Mouse (Mus musculus) right cerebral cortex, postnatal 14 days (tissue): ENCODE measurements around the gene Tubb1.

ENCODE experiments used
- DNase-seq: peaks from one replicate; pipeline ENCODE4 v3.0.0; 2022

The Tubb1 gene

DNA sequence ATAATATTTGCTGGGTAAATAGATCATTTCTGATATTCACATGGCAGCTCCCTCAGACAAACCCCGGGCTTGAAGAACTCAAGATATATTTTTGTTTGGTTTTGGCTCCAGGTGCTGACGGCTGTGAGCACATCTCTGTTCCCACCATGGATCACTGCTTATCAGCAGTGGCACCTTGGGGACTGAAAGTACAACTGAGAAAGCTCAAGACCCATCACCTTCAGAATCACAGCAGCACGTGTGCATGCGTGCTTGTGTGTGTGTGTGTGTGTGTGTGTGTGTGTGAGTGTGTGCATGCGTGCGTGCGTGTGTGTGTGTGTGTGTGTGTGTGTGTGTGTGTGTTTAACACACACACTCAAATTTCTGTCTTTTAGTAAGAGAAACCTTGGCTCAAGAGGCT lies 6.1 kb upstream of the Tubb1 start:
- no peak for DNase-seq

DNA sequence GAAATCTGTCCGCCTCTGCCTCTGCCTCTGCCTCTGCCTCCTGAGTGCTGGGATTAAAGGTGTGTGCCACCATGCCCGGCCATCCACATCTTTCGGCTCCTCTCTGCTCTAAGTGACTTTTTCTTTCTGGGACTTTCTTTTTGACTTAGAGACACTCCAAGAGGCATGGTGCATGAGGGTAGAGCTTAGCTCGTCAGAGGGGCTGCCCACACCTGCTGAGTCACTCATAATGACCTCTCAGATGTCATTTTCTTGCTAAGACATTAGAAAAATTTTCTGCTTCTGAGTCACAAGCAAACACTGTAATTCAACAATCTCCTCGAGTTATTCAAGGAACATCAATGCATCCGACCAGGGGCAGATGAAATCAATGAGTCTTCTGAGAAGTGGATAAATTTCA lies 5.5 kb upstream of the Tubb1 start:
- DNase-seq = no peak

DNA sequence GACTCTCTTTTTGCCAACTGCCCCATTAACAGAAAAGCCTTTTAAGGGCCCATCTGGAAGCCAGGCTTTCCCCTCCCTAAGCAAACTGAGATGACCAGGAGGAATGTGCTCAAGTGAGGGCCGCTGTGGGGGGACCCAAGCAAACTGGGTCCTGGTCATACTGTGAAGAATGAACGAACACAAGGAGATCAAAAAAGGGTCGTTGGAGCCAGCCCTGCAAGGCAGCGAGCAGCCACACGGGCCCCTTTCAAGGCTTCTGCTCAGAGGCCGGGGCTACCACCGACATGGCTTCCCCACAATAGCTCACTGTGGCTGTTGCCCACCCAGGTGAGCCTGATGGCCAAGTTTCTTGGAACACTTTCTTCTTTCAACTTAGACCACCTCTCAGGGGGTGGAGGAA lies 4.0 kb upstream of the Tubb1 start:
- no peak for DNase-seq

DNA sequence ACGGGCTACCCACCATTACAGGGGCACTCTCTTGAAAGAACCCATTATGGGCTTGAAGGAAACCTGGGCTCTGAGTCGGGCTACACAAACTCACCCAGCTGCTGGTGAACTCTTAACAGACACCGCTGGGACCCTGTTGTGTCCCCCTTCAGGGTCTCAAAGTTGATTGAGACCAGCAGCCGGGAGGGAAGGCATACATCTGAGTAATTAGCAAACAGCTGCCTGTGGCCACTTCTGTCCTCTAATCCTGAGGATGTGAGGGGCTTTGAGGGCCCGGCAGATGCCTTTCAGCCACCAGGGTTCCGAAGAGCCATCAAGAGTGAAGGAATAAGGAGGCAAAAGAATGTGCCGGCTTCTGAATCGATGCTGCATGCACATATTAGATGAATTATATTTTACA lies 3.6 kb upstream of the Tubb1 start:
- DNase-seq = no peak

DNA sequence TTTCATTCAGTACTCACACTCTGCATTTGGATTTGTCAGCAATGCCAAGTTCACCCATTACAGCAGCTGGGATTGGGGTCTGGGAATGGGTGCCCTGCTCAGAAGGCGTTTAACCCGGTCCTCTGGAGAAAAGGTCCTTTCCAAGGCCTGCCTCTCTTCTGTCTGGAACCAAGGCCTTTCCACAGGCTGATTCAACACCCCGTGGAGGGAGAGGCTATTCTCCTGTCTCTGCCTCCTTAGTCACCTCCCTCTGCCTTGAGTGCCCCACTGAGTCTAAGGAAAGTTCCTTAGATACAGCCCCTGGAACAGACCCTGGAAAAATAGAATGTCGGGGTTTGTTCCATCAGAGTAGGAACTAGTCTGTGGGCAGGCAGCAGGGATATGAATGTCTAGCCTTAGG lies 2.1 kb upstream of the Tubb1 start:
- DNase-seq = no peak

DNA sequence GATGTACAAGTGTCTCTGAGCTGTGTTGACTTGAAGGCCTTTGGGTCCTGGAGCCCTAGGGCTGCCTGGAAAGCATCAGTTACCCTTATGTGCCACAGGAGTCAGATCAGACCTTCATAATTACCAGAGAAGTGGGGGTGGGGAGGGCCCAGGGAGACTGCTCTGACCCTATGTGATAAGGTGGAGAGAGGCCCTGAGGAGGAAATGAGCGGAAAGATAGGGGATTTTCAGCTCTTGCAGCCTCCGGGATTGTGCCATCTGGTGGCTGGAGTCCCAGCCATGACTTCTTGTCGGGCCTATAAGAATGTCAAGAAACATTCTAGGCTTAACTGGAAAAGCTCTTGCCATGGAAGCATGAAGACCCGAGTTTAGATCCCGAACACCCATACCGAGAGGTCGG lies 3.2 kb downstream of the Tubb1 start:
- no peak for DNase-seq

DNA sequence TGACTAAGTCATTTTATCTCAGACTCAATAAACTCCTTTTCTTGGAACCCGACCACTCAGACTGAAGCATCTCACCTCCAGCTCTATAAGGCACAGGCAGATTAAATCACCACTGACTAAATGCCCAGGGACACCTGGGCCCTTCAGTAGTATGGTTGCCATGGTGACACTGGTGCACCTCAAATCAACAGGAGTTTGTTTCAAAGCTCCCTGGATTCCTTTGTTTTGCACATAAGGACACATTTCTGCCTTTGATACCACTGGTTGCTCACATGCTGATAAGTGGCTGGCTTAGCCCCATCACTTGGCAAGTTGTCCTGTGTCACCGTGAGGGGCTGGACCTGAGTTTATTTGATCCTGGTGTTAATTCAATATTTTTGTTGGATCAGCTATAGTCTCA lies 8.9 kb downstream of the Tubb1 start:
- no peak for DNase-seq

DNA sequence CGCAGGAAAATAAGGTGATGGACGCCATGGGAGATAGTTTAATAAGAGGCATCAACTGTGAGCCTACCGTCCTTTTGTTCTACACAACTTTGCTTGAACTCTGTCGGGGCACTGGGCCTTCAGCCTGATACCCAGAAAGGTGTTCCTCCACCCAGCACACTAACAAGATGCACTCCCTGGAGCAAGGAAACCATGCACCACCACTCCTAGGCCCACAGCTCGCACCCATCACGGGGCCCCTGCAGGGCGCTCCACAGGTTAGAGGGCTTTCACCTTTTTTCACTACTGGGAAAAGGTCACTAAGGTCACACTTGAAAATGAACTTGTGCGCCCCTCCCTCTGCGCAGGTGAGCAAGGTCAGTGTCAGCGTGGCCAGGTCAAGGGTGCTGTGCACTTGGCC lies 12.9 kb downstream of the Tubb1 start:
- no peak for DNase-seq

DNA sequence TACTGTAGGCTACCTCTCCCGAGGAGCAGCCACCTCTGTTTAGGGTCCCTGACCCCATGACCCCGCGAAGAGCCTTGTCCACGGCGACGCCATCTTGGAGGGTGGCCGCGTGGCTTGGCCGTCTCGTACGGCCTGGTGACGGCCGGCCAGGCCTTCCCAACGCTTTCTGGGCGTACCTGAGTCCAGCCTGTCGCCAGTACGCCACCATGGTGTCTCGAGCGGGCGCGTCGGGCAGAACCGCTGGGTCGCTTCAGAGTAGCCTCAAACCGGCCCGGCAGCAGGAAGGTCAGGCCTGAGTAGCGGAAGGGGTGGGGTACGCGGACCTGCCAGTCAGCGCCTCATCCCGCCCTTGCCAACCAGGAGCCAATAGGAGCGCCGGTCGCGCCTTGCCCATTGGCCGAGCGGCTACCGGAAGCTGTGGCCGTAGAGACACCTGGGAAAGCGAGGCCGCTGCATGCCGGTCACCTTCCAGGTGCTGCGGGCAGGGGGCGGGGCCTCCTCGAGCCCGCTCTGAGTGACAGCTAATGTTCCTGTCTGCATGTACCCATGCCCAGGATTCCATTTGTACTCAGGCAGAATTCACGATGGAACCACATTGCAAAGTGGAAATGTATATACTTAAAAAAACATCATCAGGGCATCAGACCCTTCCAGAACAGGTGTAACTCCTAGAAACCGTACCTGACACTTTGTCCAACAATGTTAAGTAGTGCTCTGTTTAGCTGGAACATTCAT lies 13.5 kb downstream of the Tubb1 start, which contains the start of gene Atp5e:
Atp5e (minus strand) TSS at position 317 of the 735 bp plus-strand sequence.
- DNase-seq = peak; percentile 96

DNA sequence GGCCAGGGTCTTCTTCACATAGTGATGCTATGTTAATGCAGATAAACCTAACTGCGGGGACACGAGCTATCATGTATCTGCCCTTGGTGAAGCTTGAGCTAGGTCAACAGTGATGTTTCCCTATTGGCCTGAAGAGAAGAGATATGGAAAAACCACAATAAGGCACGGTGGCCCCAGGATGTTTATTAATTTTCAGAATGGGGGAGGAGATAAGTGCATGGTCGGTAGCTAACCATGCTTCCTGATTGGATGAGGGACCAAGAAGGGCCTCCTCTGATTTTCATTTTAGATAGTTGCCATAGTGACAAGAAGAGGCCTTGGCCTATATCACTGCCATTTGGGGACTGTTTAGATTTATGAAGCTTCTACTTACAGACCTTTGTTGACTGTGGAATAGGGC lies 19.8 kb downstream of the Tubb1 start:
- no peak for DNase-seq

DNA sequence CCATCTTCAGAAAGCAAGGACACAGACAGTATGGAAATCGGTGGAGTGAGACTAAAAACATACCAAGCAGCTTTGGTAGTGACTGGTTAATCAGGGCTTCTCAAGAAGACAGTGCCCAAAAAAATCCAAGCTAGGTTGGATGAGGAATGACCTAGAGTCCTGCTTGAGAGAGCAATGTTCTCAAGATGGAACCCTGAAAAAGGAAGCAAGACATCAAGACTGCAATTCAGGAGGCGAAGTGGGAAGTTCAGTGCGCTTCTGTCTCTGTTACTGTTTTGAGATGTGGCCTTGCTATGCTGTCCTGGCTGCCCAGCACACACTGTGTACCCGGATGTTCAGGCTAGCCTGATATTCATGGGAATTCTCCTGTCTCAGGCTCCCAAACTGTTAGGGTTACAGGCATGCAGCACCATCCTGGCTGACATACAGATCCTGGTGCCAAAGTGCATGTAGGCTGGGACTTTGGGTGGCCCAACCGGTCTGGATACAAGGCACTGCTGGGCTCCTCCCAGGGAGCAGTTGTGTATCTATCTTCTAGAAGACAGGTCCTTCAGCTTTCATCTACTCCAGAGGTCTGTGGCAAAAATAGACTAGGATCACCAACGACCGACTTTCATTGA lies 20.4 kb downstream of the Tubb1 start:
- no peak for DNase-seq

DNA sequence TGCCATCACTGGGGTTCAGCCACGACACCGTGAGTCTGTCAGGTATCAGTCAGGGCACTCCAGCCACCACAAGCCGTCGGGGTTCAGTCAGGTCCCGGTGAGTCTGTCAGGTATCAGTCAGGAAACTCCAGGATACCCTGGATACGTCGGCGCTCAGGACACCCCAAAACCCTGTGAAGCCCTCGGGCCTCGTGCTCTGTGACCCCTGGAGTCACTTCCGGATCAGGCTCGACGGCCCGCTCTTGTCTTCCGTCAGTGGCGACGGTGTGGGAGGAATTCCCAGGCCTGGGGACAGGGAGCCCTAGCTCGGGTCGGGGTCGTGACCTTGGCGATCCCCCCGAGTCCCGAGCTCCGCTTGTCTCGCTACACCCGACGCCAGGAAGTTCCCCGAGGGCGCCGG lies 21.9 kb downstream of the Tubb1 start:
- DNase-seq = no peak

DNA sequence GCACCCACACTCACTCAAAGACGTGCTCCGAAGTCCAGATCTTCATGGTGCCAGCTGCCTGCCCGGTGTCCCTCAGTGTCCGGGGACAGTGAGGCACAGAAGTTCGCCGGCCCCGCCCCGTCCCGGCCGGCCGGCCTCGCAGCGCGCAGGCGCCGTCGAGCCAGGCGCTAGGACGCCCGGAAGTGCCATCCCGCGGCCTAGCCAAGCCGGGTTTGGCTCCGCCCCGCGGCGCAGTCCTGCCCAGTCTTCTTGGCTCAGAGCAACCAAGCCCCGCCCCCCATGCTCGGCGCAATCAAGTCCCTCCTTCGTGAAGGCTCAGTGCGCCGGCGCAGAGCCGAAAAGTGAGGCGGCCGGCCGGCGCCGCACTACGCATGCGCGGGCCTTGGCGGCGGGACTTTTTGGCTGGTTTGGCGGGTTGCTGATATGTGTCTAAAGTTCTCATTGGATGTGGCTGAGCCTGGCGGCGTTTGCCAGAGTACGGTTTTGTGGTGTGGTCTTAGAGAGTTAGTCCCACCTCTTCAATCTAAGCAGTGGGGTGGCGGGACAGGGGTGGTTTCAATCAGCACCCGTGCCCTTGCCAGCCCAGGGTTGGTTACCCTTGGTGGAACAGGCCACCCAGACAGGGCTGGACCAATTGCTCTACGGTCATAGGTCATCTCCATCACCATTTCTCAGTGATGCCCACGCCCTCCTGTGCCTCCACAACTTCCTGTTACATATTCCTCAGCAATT lies 22.5 kb downstream of the Tubb1 start, which contains the start of gene Prelid3b:
Prelid3b (minus strand) TSS at position 264 of the 732 bp plus-strand sequence.
- DNase-seq = peak; percentile 100

DNA sequence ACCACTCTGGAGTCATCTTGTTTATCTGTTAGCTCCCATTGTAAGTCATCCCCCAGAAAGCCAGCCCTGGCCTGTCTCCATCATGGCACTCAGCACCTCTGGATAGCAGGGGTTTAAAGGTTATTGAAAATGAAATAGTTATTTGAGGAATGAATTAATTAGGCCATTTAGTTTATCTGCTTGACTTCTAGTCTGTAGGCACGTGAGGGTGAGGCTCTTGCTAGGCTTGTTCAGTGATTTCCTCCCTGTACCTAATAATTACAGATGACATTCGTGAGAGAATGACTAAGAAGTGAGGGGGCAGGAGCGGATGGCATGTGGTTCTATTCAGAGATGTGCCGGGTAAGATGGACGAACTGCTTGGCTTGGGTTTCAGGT lies 23.0 kb downstream of the Tubb1 start:
- DNase-seq = no peak

DNA sequence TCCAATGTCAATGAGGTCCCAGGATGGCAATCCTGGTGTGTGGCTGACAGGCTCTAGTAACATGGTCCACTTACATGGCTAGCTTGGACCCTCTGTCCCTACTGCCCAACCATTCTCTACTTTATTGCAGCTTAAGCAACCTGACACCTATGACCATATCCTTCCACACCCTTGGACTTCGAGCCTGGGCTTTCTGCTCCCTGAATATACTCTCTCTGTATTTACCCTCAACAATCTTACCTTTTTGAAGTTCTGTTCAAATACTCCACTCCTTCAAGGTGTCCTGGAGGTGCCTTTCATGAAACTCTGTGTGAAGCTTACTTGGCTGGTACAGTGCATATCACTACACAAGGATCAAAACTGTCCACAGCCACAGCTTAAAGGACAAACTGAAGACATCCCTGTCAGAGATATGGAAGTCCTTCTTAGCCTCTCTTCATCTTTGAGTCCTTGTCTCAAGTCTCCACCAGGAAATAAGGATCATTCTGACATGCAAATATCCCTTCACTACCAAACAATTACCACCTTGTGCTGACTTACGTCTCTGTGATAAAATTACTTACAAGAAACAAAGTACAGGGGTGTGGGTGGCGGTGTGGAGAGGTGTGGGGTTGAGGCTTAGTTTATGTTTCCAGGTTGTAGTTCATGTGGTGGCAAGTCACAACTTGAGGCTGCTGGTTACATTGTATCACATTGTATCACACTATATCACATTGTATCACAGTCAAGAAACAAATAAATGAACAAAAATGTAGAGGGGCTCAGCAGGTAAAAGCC lies 27.2 kb downstream of the Tubb1 start:
- no peak for DNase-seq

DNA sequence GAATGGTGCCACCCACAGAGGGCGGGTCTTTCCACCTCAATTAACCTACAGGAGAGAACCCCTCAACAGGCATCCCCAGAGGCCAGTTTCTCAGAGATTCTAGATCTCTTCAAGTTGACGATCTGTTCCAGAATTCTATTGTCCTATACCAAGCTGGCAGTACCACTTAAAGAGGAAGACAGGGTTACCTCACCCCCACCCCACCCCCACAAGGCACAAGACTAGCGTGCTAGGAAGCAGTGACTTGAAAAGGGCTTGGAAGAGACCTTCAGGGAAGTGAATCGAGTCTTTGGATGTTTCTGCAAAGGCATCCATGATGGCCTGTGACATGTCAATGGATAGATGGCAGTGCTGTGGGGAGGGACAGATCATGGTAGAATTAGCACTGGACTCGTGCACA lies 28.3 kb downstream of the Tubb1 start:
- no peak for DNase-seq

DNA sequence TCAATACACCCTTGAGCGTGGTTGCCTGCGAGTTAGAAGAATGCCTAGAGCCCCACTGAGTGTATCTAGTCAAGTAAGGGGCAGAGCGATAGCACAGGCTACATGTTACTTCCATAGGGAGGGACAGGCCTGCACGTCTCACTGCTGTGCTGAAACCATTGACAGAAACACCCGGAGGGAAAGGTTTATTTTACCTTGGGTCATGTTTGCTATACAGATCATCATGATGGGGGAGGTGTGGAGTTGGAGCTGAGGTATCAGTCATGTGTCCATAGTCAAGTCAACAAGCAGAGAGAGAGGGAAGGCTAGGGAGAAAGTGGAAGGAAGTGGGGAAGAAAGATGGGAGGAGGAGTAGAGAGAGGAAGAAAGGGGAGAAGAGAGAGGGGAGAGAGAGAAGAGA lies 36.5 kb downstream of the Tubb1 start:
- DNase-seq = no peak

DNA sequence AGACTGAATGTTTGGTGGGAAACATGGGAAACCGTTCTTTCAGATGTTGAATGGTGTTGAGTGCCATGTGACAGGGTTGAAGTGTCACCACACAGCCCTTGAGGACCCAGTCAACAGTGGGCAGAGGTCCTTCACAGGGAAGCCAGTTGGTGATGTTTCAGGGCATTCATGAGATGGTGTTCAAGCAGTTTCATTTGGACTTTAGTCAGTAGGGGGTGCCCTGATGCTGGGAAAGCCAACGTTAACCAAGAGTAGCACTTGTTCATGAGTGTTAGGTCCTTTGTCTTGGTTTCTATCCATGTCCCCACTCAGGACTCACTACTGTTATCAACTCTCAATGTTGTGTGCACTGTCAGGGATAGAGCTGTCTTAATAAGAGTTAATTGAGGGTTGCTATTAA lies 42.4 kb downstream of the Tubb1 start:
- DNase-seq = no peak

DNA sequence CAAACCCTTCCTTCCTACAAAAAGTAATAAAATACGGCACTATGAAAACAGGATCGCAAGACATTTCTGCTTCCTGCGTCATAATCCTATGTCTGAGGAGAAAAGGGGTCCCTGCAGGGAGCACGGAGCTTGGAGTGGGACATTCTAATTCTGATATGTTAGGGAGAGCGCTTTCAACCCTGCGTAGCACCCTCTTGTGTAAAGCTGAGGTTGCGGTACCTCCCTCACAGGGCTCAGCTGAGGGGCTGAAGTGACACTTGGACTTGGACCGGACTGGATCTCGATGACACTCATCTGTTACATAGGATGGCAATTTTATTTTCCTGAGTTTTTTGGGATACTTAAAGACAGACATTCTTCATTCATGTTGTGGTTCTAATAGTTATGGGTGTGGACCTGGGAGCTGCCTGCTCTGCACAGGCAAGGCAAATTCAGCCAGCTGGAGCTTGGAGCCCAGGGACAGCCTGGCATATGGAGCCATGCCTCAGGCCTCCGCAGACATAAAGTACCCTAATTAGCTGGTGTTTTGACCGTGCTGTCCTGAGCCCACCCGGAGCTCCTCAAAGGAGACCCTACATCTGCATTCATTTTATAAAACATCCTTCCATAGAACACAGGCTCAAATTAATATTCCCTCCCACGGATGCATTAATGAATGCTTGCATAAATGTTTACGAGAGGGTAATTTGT lies 50.5 kb downstream of the Tubb1 start:
- DNase-seq = no peak

DNA sequence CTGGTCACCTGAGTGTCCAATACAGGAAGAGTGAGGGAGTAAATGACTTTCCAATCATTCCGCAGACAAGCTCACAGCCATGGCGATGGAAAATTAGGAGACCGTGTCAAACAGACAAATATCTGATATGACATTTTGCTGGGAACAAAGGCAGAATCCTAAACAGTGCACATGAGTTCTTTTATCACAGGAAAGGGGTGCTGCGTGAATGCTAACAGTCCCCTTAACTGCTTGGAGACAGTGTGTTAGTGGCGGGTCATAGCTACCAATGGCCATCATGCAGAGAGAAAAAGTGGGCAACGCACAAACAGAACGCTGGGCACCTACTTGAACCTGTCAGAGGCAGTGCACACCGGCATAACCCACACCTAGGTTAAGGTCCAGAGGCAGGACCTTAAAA lies 51.0 kb downstream of the Tubb1 start:
- no peak for DNase-seq

DNA sequence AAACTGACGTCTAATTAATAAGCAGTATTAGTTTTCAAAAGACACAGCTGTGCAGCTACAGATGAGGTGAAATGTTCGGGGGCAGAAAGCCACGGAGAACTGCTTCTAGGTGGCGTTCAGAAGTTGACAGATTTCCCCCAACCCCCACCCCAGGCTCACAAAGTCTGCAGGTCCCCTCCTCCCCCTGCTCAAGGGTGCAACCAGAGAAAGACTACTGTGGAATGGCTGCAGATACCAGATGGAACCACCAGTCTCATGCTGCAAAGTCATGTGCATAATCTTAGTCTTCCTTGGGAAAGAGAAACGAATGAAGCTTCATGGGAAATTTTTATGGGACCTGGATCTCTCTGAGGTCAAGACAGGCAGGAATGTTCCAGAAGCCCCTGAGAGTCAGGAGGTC lies 51.8 kb downstream of the Tubb1 start:
- no peak for DNase-seq

DNA sequence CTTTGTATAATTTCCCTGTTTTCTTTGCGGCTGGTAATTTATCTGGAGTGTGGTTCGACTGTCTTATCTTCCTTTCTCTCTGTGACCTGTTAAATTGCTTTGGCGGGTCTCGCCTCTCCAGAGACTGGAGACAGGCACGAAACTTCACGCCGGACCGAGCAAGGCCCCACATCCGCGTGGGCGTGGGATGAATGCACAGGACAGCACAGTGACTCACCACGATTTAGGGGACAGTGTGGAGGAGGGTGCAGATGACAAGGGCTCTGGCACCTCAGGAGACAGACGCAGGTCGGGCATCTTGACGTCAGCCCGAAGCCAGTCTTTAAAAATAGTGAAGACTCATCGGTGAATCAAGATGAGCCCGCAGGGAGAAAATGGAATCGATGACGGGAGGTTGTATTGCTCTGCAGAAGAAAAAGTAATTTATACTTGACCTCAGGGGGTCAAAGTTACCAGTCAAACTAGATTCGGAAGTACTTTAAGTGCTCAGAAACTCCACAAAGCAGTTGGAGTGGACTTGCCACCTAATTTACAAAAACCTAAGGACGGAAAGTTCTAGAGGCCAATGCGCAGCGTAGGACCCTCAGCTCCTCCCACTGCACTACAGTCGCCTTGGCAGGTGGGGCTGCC lies 52.5 kb downstream of the Tubb1 start:
- DNase-seq = no peak
